Comparison of ENCODE assay signal across 8 mouse cellular contexts in the genomic region with DNA sequence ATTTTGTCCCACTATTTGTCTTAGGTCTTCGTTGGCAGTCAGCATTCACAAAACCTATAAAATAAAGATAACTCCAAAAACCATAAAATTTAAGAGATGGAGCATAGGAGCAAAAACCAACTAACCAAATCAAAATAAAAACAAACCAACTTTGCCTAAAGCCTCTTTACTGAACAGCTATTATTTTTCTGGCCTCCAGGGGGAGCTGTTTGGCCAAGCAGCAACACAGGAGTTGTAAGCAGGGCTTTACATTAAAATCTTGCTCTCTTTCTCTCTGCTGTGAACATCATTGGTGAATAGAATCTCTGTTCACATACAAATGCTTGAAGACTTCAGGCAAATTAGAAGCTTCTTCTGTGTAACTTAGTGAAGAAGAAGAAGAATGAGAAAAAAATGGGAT. TPM values are rescaled to one million over a fixed set of nuclear protein-coding genes. Genes with fewer than 3 reads are reported as not detected.
DNase-seq lines count a peak whose midpoint lies in the region.

No protein-coding gene starts in this region.

- H3K9me3 ChIP-seq in forebrain, embryonic 10.5 days, result no peaks in the 10 kb centered on the region

- H3K36me3 ChIP-seq in forebrain, embryonic 10.5 days (replicated peaks), result no peaks in the 10 kb centered on the region

- 7% methylated on average over 1 of the region's 1 CpGs for WGBS in forebrain, embryonic 10.5 days

- peaks cover 6% of the 10 kb centered on the region for H3K4me1 ChIP-seq in forebrain, embryonic 10.5 days

- no peak overlapping the region for H3K27ac ChIP-seq in forebrain, embryonic 10.5 days

- intact Hi-C loops in left cerebral cortex, postnatal 14 days (cut with DNase I), result loop anchor here (5.0 kb wide), 1 partner anchor 1051 kb away; no protein-coding TSS in a partner anchor

- H3K4me3 ChIP-seq in forebrain, embryonic 10.5 days, result no peak overlapping the region

- H3K27me3 ChIP-seq in forebrain, embryonic 10.5 days (ENCODE audit: poor library complexity, severe bottlenecking), result no peaks in the 10 kb centered on the region

- peak; percentile 12 to 42 for DNase-seq in cerebellum, adult 18-20 months
- no peak for DNase-seq in cerebellum, adult 11-12 months
- peak; percentile 52 to 68 for DNase-seq in left cerebral cortex, postnatal 14 days (ENCODE audit: low spot score in 2 of 2)
- DNase-seq in left cerebral cortex, adult 11 months (ENCODE audit: low spot score), result no peak
- peak; percentile 37 for DNase-seq in Muller cell, postnatal 12 days (ENCODE audit: inconsistent ontology term)
- DNase-seq in embryo, embryonic 11 days, result peak; percentile 57
- peak; percentile 38 for DNase-seq in lung, postnatal 10 days
- DNase-seq in forebrain, embryonic 10.5 days (ENCODE audit: extremely low spot score, low spot score), result no peak

RNA-seq across cellular contexts. Expression of a gene that starts 5.1 kb away (rescaled TPM):
- 10 to 100 TPM; 14.2 to 17.0 TPM for total RNA-seq in left cerebral cortex, postnatal 14 days (2021)
- 62.1 and 63.6 TPM in 2 replicates for polyA plus RNA-seq in forebrain, embryonic 10.5 days (2016; fragmentation: Nextera tagmentation; extraction: Ambion mirVana)

Comparison
In these comparisons a context has a peak if more than half of its experiments do, and no peak if none do; other contexts are left out.
1. DNase-seq: peak in cerebellum, adult 18-20 months (2 of 2), left cerebral cortex, postnatal 14 days (2 of 2), Muller cell, postnatal 12 days (single experiment), embryo, embryonic 11 days (single experiment) and lung, postnatal 10 days (single experiment); none in cerebellum, adult 11-12 months (single experiment), left cerebral cortex, adult 11 months (single experiment) and forebrain, embryonic 10.5 days (single experiment).